Mouse (Mus musculus) kidney, adult 11 months (tissue): ENCODE data around the gene Ttll4.

Experiments
- DNase-seq: peaks from one replicate; pipeline ENCODE4 v3.0.0; 2022

The Ttll4 gene

DNA sequence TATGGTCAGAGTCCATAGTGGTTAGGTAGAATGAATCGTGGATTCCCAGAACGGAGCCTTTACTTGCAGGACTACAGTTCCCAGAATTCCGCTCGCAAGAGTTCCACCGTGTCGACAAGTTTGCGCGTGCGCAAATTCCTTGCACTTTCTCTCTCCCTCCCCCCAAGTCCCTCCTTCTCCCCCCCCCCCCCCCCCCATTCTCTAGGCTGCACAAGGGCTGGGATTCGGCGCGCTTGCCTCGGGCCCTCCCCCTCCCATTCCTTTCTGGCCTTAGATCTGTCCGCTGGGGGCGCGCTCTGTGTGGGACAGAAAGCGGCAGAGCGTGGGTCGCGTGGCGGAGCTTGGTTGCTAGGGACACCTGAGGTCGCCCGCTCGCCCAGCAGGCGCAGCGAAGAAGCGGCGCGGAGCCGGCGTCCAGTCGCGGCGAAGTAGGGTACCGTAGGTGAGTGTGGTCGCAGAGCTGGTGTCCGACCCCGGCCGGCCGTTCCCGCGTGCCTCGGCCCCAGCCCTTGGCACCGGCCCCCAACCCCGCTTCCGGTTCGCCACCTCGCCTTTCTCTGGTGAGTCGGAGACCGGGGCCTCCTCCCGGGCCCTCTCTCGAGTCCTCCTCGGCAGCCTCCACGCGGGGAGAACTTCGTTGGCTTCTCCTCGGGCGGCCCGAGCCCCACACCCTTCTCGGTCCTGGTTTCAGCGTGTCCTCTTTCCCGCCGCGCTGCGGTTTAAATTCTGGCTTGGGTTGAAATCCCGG, at the start of gene Ttll4:
Gene Ttll4 (plus strand): TSS at position 298 of the 748 bp plus-strand sequence.
- peak; percentile 95 for DNase-seq

GRCm38 (mm10) chr1:74624183-74624582, 37.4 kb upstream of the Ttll4 start:
- DNase-seq, result no peak

DNA sequence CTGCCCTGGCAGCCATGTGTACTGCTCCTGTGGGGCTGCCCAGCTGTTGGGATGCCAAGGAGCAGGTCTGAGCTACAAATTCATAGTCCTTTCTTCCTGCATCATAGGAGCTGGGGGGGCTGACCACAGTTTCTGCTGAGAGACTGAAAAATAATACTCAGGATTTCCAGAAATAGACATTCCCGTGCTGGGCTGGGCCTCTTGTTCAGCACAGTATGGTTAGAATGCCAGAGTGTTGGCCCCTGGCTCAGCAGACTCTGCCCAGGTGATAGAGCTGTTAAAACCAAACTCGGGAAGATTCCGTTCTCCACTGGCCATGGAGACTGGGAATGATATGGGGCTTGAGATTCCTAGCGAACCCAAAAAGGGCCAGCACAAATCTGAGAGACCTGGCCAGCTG, 35.5 kb upstream of the Ttll4 start:
- no peak for DNase-seq

DNA sequence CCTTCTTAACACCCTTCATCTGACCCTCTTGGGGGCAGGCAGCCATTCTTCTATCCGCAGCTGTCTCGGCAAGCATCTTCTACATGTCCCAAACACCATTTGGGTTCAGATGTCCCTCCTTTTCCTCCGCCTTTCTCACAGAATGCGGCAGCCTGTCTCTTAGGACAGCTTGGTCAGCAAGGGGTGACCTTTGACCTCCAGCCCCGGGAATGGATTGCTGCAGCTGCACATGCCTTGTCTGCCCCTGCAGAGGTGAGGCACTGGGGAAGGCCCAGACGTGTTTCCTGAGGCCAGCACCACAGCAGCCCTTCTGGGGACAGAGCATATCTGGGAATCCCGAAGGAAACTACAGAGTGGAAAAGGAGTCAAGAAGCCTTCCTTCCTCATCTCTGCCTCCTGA, 33.5 kb upstream of the Ttll4 start:
- DNase-seq, result peak; percentile 12

DNA sequence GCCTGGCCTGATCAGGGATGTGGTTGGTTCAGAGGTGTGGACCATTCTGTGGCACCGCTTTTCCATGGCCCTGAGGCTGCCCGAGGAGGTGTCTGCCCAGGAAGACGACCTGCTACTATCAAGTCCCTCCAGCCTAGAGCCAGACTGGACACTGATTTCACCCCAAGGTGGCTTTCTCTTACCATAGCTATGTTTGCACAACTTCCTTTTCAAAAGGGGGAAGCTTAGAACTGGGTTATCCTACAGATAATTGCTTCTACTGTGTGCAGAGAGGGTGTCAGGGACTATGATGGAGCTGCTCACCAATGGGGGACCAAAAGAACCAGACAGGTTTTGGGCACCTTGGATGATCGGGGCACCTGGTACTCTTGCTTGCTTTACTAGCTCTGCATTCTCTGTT, 28.8 kb upstream of the Ttll4 start:
- no peak for DNase-seq

- DNase-seq, result no peak
Observed at GRCm38 (mm10) chr1:74643524-74643923, 18.0 kb upstream of the Ttll4 start.

DNA sequence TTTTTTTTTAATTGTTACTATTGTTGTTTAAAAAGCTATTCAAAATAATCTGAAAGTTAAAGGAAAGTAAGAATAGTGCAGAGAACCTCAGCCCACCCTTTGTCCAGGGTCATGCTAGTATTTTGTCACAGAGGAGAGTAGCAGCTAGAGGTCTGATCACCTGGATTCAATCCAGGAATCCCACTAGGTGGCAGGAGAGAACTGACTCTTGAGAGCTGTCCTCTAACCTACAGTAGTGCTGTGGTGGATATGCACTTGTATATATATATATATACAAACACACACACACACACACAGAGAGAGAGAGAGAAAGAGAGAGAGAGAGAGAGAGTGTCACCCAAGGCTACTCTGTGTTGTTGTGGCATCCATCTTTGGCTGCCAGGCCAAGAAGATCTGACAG, 17.6 kb upstream of the Ttll4 start:
- peak; percentile 8 for DNase-seq

GRCm38 (mm10) chr1:74662253-74662865, 814 bp downstream of the Ttll4 start:
- DNase-seq, result no peak

GRCm38 (mm10) chr1:74665153-74665552, 3.6 kb downstream of the Ttll4 start:
- no peak for DNase-seq

- no peak for DNase-seq
Observed at GRCm38 (mm10) chr1:74668371-74668770, 6.8 kb downstream of the Ttll4 start.

DNA sequence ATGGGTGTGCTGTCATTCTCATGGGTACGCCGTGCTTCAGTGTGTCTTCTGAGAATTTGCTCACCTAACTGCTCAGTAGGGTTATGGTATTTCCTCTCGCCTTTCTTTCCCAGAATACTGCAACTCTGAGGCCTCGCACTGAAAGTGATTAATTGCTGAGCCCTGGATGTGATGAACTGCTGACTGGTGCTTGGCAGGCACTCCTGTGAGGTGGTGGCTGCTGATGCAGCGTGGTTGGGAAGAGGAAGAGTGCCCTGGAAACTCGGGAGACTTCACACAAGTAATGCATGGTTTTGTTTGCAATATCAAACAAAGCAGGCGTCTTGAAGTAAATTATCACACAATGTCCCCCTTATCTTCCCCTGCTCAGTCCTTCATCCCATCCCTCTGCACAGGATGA, 11.2 kb downstream of the Ttll4 start:
- DNase-seq, result no peak

DNA sequence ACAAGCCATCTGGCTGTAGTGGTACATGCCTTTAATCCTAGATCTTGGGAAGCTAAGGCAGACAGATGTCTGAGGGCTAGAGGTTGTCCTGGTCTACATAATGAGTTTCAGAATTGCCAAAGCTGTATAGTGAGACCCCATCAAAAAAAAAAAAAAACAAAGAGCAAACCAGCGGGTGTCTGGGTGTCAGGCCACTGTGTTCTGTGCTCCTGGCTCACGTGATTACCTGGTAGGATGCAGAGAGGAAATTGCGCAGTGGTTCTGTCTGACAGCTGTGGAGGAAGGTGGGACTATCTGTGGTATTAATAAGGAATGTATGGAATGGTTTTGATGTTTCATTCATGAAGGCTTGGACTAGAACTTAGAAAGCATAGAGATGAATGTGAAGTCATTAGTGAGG, 15.3 kb downstream of the Ttll4 start:
- no peak for DNase-seq

- no peak for DNase-seq
Observed at GRCm38 (mm10) chr1:74677843-74678242, 16.3 kb downstream of the Ttll4 start.

GRCm38 (mm10) chr1:74687131-74687530, 25.6 kb downstream of the Ttll4 start:
- no peak for DNase-seq

DNA sequence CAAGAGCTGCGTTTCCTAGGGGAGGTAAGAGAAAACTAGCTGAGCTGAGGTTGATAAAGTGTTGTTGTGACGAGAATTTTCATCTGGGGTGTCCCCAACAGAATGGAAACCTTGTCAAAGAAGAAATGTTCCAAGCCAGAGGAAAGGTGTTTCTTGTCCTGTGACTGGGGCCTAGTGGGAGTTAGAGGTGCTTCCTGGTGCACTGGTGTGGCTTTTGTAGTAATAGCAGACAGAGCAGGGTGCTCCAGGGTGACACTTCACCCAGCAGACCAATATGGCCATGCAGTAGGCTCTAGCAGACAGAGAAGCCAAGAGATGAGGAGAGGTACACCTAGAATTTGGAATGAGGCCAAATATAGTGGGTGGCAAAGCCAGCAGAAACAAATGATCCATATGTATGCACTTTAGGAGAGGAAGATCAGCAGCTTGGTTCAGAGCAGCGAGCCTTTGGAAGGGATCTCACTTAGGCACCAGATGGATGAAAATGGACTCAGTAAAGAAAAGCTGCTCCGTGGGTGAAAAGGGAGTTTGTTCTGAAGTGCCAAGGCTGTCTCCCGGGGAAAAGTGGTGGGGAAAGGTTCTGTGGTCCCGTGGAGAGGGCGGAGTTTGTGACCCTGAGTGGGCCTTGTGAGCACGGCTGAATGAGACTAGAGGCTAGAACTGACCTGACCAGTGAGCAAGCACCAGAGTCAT, 32.5 kb downstream of the Ttll4 start:
- DNase-seq, result no peak

DNA sequence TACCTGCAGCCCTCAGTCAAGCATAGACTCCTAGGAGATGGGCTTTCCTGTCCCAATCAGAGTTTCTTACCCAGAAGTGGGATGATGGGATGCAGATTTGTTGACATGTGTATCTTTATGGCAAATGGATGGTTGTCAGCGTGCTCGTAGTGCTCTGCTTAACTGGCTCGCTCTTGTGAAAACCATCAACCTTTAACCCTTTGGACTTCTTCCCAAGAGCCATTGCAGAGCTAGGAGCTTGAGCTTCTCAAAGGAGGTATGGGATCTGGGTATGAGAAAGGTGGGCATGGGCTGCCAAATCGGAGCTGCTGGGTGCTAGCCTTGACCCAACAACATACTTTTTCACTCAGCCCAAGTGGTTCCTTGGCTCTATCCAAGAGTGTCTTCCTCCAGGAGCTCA, 34.3 kb downstream of the Ttll4 start:
- peak; percentile 22 for DNase-seq

GRCm38 (mm10) chr1:74697416-74697815, 35.9 kb downstream of the Ttll4 start:
- peak; percentile 90 for DNase-seq

GRCm38 (mm10) chr1:74698353-74698752, 36.8 kb downstream of the Ttll4 start:
- no peak for DNase-seq

GRCm38 (mm10) chr1:74698791-74699190, 37.2 kb downstream of the Ttll4 start:
- DNase-seq, result peak; percentile 24

DNA sequence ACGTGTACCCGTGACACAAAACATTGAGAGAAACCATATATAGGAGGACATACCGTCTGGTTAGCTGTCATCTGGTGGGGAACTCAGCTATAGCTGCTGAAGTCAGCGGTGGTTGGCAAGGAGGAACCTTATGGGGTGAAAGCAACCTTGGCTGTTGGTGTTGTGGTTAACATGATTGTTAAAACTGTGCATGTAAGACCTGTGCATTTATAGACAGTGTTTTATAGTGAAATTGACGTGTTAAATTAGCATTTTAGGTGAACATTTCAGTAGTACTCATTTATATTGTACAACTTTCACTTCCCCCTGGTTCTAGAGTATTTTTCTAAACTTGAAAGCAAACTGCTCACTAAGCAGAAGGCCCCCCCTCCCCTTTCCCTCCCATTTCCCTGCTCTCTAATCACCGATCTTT, 40.6 kb downstream of the Ttll4 start:
- DNase-seq, result no peak

GRCm38 (mm10) chr1:74704156-74704555, 42.6 kb downstream of the Ttll4 start:
- DNase-seq, result no peak

DNA sequence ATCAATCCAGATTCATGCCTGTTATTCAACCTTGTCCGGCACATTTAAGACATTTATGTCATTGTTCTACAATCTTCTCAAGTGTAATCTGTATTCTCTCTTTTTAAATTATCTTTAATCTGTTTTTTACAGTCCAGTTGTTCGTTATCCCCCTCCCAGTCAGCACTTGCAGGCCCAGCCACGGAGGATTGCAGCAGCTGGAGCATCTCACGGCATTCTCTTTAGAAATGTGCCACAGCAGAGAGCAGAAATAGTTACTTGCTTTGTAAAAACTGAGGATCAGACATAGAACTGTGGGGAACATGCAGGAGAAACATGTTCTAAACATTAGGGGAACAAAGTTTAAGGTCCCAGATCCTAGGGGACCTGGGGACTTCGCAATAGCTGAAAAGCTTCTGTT, 43.5 kb downstream of the Ttll4 start:
- no peak for DNase-seq

DNA sequence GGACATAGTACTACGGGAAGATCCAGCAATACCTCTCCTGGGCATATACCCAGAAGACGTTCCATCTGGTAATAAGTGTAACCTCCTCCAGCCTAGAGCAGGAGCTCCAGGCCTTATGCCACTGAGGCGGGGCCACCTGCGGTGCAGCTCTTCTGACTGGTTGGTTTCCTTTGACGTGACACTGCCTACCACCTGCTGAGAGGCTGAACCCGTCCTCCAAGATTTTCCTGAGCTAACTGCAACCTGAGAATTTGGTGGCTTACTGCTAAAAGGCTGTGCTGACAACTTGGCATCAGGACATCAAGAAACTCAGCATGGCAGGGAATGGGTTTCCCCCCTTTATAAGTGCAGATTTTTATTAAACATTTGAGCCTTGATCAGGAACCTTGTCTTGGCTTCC, 48.0 kb downstream of the Ttll4 start:
- DNase-seq, result no peak

GRCm38 (mm10) chr1:74712046-74712445, 50.5 kb downstream of the Ttll4 start:
- DNase-seq, result no peak
